Comparison of ENCODE assay signal across 10 mouse cellular contexts in the genomic region with DNA sequence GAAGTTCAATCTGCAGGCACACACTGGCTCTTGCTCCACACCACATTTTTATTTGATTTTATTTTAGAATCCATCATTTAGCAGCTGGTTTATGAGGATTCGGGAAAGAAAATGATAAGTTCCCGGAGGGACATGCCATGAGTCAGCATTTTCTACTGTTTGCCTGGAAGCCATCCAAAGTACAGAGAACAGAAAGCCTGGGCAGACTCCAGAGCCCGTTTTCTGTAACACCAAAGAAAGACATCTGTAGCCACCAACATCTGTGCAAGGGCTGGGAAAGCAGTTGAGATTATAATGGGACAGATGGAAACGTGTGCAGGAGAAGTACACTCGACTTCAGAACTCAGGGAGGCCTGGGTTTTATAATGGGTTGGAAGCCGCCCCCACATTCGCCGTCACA.
DNase-seq lines count a peak whose midpoint lies in the region; ATAC-seq lines count a peak whose summit lies in the region.
"Had no signal": no experiment of that assay in that cellular context is flagged by ENCODE, and none has a peak within 500 bp of the region (broad histone marks: within the 10 kb centered on the region; RNA-seq: fewer than 3 reads in every experiment).

No protein-coding gene starts in this region.

- 88% methylated on average over 8 of the region's 8 CpGs for WGBS in heart, embryonic 11.5 days (ENCODE audit: insufficient replicate concordance)
- WGBS in forebrain, embryonic 13.5 days, result 89% methylated on average over 8 of the region's 8 CpGs

- no peak for ATAC-seq in heart, embryonic 11.5 days (replicated peaks; ENCODE audit: insufficient number of reproducible peaks, low FRiP score, low TSS enrichment)
- no peak for ATAC-seq in forebrain, embryonic 13.5 days
- no peak for ATAC-seq in monocyte, adult 5-6 weeks (replicated peaks; ENCODE audit: insufficient number of reproducible peaks, low FRiP score, low TSS enrichment, poor library complexity, severe bottlenecking)

- no peaks in the 10 kb centered on the region for H3K4me1 ChIP-seq in heart, embryonic 11.5 days (ENCODE audit: control insufficient read depth, insufficient read depth, low read length)
- H3K4me1 ChIP-seq in forebrain, embryonic 13.5 days, result no peaks in the 10 kb centered on the region
- H3K4me1 ChIP-seq: megakaryocyte, embryonic 14.5 days had no signal

- H3K9ac ChIP-seq in heart, embryonic 11.5 days (ENCODE audit: low read depth, low read length), result no peak overlapping the region
- H3K9ac ChIP-seq in forebrain, embryonic 13.5 days, result no peak overlapping the region

- H3K4me2 ChIP-seq in heart, embryonic 11.5 days, result no peak overlapping the region
- H3K4me2 ChIP-seq in forebrain, embryonic 13.5 days, result no peak overlapping the region

- H3K9me3 ChIP-seq in heart, embryonic 11.5 days (replicated peaks; ENCODE audit: control insufficient read depth, low read length), result no peaks in the 10 kb centered on the region
- H3K9me3 ChIP-seq in forebrain, embryonic 13.5 days (replicated peaks), result no peaks in the 10 kb centered on the region
- H3K9me3 ChIP-seq: megakaryocyte, embryonic 14.5 days had no signal

- no peaks in the 10 kb centered on the region for H3K36me3 ChIP-seq in heart, embryonic 11.5 days (ENCODE audit: control insufficient read depth, insufficient read depth, low read length)
- H3K36me3 ChIP-seq in forebrain, embryonic 13.5 days (ENCODE audit: poor library complexity, severe bottlenecking), result no peaks in the 10 kb centered on the region

- H3K27me3 ChIP-seq in heart, embryonic 11.5 days (ENCODE audit: control insufficient read depth, insufficient read depth, low read length), result no peaks in the 10 kb centered on the region
- no peaks in the 10 kb centered on the region for H3K27me3 ChIP-seq in forebrain, embryonic 13.5 days
- H3K27me3 ChIP-seq: megakaryocyte, embryonic 14.5 days had no signal

- peak; percentile 94 for DNase-seq in heart, adult 11 months
- peak; percentile 23 to 35 for DNase-seq in right cerebral cortex, adult 2 months (ENCODE audit: low spot score in 2 of 2)
- no peak for DNase-seq in right cerebral cortex, postnatal 14 days
- peak; percentile 43 for DNase-seq in kidney, postnatal 14 days
- DNase-seq in right cerebral cortex, postnatal 36 days (ENCODE audit: low spot score in 2 of 2), result peak; percentile 6 to 12

- H3K27ac ChIP-seq in heart, embryonic 11.5 days (ENCODE audit: low read depth, low read length), result no peak overlapping the region
- no peak overlapping the region for H3K27ac ChIP-seq in forebrain, embryonic 13.5 days
- H3K27ac ChIP-seq: kidney, postnatal 0 days had no signal

- H3K4me3 ChIP-seq in heart, embryonic 11.5 days (ENCODE audit: low read depth, low read length), result no peak overlapping the region
- no peak overlapping the region for H3K4me3 ChIP-seq in forebrain, embryonic 13.5 days
- H3K4me3 ChIP-seq: megakaryocyte, embryonic 14.5 days had no signal
